Mouse (Mus musculus) brain, embryonic 14.5 days (tissue): ENCODE data around the gene Hils1. TPM values are rescaled to one million over a fixed set of nuclear protein-coding genes. Genes with fewer than 3 reads are reported as not detected.
"Not testable (repeated sequence)": the region's sequence is repeated elsewhere in the genome, so short reads cannot be mapped to it uniquely, and the experiment has no call there.

Experiments used
- DNase-seq: peaks from one replicate; pipeline ENCODE4 v3.0.0-alpha.2; 2011; ENCODE audit warnings: low read depth
- CTCF ChIP-seq: fragments of 200-500 bp; IDR thresholded peaks from 2 replicates; pipeline ENCODE4 v1.5.1; 2012; ENCODE audit warnings: inconsistent platforms, mild to moderate bottlenecking, moderate library complexity, borderline replicate concordance; ENCODE audit not compliant: insufficient read depth, insufficient read length; ENCODE audit errors: extremely low read depth
- POLR2A ChIP-seq: fragments of 200-500 bp; IDR thresholded peaks from 2 replicates; pipeline ENCODE4 v1.6.1; 2012; ENCODE audit warnings: mild to moderate bottlenecking, inconsistent platforms, borderline replicate concordance; ENCODE audit not compliant: poor library complexity, insufficient read depth, insufficient read length, severe bottlenecking; ENCODE audit errors: extremely low read depth
- polyA plus RNA-seq: library from polyadenylated mRNA; depleted of rRNA; stranded (reverse); fragments of >200 nt; gene quantifications from 2 replicates; pipeline ENCODE4 v1.2.3, GENCODE M21; 2012

Gene Hils1
- polyA plus RNA-seq, 1 experiment: not detected

GRCm38 (mm10) chr11:95000548-95000947 is 33.2 kb downstream of the Hils1 start:
- no peak for DNase-seq
- TF ChIP-seq CTCF (no peak), POLR2A (no peak)

GRCm38 (mm10) chr11:95001058-95001457 is 33.7 kb downstream of the Hils1 start:
- peak; percentile 89 for DNase-seq
- TF ChIP-seq CTCF (peak; percentile 87), POLR2A (no peak)

GRCm38 (mm10) chr11:95001584-95002347 is 34.4 kb downstream of the Hils1 start:
- no peak for DNase-seq
- TF ChIP-seq CTCF (no peak), POLR2A (no peak)

GRCm38 (mm10) chr11:95002705-95003104 is 35.3 kb downstream of the Hils1 start:
- TF ChIP-seq POLR2A: no peak
- no peak for DNase-seq

DNA sequence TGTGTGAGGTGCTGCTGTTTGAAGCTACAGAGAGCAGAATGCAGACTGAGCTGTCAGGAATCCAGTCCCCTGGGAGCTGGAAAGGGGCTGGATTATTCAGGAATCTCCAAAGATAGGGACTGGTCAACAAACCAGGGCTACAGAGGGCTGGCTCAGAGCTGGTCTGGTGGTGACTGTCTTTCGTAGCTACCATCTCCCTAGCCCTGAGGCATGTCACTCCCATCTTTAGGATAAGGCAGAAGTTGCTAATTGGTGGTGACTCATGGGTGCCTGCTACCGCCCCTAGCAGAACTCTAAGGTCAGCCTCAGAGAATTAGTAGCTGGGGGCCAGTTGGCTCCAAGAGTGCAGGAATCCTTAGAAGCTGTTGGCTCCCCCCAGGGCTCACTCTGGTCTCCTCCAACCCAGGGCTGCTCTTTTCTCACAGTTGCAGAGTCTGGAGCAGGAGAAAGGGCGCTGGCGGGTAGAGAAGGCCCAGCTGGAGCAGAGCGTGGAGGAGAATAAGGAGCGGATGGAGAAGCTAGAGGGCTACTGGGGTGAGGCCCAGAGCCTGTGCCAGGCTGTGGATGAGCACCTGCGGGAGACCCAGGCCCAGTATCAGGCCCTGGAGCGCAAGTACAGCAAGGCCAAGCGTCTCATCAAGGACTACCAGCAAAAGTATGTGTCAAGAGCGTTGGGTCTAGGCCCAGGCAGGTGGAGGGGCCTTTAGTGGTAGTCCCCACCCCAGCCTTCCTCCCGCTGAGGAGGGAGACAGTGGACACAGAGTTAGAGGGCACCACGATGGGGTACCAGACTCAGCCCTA is 36.9 kb downstream of the Hils1 start:
- DNase-seq: no peak
- TF ChIP-seq CTCF (no peak), POLR2A (no peak)

GRCm38 (mm10) chr11:95004937-95005198 is 37.5 kb downstream of the Hils1 start:
- DNase-seq: no peak

DNA sequence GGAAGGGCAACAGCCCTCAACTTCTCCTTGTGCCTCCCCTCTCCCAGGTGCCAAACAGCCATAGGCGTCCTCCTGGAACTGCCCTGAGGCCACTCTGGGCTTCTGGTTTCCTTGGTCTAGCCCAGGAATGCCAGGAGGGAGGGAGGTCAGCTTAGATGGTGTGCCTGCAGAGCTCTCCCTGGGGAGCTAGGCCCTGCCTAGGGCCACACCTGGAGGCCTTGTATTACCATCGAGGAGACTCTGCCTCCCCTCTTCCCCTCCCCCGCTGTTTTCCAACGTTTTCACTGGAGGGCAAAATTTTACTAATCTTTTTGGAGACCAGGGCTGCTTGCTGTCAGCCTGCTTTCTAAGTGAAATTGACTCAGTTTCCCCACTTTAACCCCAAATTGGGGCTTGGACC is 38.6 kb downstream of the Hils1 start:
- no peak for TF ChIP-seq POLR2A
- no peak for TF ChIP-seq CTCF
- DNase-seq: no peak

More at GRCm38 (mm10) chr11:95004937-95005198, 37.5 kb downstream of the Hils1 start:
- TF ChIP-seq POLR2A (no peak), CTCF (no peak)

GRCm38 (mm10) chr11:95006525-95007219 is 39.3 kb downstream of the Hils1 start:
- peak; percentile 94 for DNase-seq
- TF ChIP-seq POLR2A (no peak; the same call in 1 of the 2 replicates), CTCF (peak; percentile 16; the same call in 1 of the 2 replicates)

DNA sequence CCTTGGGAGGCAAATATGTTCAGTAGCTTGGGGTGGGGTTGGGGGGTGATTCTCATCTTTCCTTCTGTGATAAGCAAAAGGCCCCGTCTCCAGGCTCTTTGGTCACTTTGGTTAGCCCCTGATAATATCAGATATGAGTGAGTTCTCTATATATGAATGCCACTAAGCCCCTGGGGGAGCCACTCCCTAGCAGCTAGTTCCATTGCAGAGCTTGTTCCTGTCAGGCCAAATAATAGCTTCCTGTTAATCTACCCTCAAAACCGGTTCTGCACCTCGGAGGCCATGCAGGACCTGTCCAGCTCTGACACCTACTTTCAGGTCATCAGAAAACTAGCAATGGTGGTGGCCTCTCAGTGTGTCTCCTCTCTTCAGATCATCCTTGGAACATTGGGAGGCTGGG is 40.0 kb downstream of the Hils1 start:
- no peak for DNase-seq
- TF ChIP-seq CTCF (no peak), POLR2A (no peak)

- TF ChIP-seq CTCF: no peak
- TF ChIP-seq POLR2A: no peak
- peak; percentile 80 for DNase-seq
These were observed 41.6 kb downstream of the Hils1 start for GRCm38 (mm10) chr11:95008661-95009628.

DNA sequence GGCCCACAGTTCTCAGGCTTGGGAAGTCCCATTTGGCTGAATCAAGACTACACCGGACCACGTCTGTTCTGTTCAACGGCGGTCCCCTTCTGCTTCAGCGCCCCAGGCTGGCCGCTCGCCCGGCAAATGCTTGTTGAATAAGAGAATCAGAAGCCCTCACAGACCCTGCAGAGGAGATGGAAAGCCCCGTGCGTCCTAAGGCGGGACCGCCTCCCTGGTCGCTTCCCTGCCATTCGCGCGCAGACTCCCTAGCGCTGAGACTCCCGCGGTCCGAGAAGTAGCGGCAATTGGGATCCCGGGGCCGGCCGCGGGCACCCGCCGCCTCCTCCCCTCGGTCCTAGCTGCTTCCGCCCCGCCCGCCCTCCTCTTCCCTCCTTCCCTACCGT is 42.2 kb downstream of the Hils1 start, which contains the start of gene Samd14:
Gene Samd14 (plus strand): TSS at position 251 of the 386 bp plus-strand sequence.
- peak; percentile 96 for DNase-seq
- peak; percentile 57; the same call in 1 of the 2 replicates for TF ChIP-seq POLR2A
- no peak for TF ChIP-seq CTCF

DNA sequence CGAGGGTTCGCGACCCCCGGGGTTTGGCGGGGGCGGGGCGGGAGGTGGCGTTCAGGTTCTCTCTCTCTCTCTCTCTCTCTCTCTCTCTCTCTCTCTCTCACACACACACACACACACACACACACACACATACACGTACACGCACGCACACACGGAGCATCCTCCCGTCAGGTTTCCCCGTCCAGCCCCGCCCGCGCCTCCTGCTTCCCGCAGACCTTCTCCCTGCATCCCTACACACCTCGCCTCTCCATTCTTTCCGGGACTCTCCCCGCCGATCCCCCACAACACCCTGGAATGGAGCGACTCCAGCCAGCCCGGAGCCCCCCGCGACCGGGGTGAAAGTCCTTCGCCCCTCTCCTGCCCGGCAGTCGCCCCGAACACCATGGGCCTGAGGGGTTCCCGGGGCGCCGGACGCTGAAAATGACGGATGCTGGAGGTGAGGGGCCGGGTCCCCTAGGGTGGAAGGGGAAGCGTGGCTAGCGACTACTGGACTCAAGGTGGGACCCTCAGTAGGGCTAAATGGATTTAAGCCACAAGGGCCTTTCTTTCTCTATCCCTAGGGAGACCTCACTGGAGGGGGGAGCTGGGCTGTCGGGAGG is 42.8 kb downstream of the Hils1 start:
- TF ChIP-seq CTCF: no peak
- no peak for TF ChIP-seq POLR2A
- peak; percentile 87 for DNase-seq

DNA sequence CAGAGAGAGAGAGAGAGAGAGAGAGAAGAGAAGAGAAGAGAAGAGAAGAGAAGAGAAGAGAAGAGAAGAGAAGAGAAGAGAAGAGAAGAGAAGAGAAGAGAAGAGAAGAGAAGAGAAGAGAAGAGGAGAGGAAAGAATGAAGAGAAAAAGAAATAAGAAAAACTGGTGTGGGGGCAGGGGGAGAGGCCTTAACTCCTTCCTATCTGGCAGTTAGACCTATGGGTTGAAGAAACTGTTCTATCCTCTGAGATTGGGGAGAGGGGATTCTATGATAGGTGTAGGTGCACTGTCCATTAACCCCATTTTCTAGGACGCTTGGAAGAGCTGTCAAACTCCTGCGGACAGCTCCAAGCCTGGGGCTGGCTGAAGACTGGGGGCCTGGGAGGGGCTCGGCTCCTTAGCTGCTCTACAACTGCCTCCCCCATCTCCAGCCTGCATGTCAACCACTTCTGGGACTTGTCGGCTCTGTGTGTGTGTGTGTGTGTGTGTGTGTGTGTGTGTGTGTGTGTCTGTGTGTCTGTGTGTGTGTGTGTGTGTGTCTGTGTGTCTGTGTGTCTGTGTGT is 43.5 kb downstream of the Hils1 start:
- DNase-seq: not testable (repeated sequence)
